Mouse (Mus musculus) c-Kit-positive CD71-negative TER-119-negative erythroid progenitor cells, embryonic 14.5 days (primary cell): ENCODE data around the gene Olfr223.
"Not testable (repeated sequence)": the region's sequence is repeated elsewhere in the genome, so short reads cannot be mapped to it uniquely, and the experiment has no call there.

ENCODE experiments used
- DNase-seq: peaks from one replicate; pipeline ENCODE4 v3.0.0-alpha.2; 2013; ENCODE audit warnings: low read depth

Olfr223 gene

GRCm38 (mm10) chr11:59596950-59597349, 3.9 kb upstream of the Olfr223 start:
- no peak for DNase-seq

- no peak for DNase-seq
Measured at GRCm38 (mm10) chr11:59596091-59596490, 3.0 kb upstream of the Olfr223 start.

- DNase-seq, result no peak
Measured at GRCm38 (mm10) chr11:59589496-59589895, 3.6 kb downstream of the Olfr223 start.

- DNase-seq, result peak; percentile 28
Measured at GRCm38 (mm10) chr11:59584539-59584938, 8.6 kb downstream of the Olfr223 start.

- DNase-seq, result not testable (repeated sequence)
Measured at GRCm38 (mm10) chr11:59576135-59576534, 17.0 kb downstream of the Olfr223 start, which contains the start of gene Olfr222. Gene Olfr222, minus strand, starts transcription at chr11:59576235.

- no peak for DNase-seq
Measured at GRCm38 (mm10) chr11:59575726-59576125, 17.4 kb downstream of the Olfr223 start.

- peak; percentile 20 for DNase-seq
Measured at GRCm38 (mm10) chr11:59569306-59569705, 23.8 kb downstream of the Olfr223 start.

- DNase-seq, result no peak
Measured at GRCm38 (mm10) chr11:59562837-59563236, 30.3 kb downstream of the Olfr223 start.

- no peak for DNase-seq
Measured at GRCm38 (mm10) chr11:59562336-59562735, 30.8 kb downstream of the Olfr223 start.

GRCm38 (mm10) chr11:59560906-59561305, 32.2 kb downstream of the Olfr223 start:
- no peak for DNase-seq

GRCm38 (mm10) chr11:59554535-59554934, 38.6 kb downstream of the Olfr223 start:
- DNase-seq, result no peak

GRCm38 (mm10) chr11:59554127-59554526, 39.0 kb downstream of the Olfr223 start:
- DNase-seq, result no peak

- DNase-seq, result no peak
Measured at GRCm38 (mm10) chr11:59544005-59544404, 49.1 kb downstream of the Olfr223 start.

GRCm38 (mm10) chr11:59543376-59543775, 49.7 kb downstream of the Olfr223 start:
- no peak for DNase-seq

GRCm38 (mm10) chr11:59542442-59542841, 50.6 kb downstream of the Olfr223 start:
- no peak for DNase-seq

- no peak for DNase-seq
Measured at GRCm38 (mm10) chr11:59541324-59541723, 51.8 kb downstream of the Olfr223 start, which contains the start of gene Nlrp3. Gene Nlrp3, plus strand, starts transcription at chr11:59541568.

- no peak for DNase-seq
Measured at GRCm38 (mm10) chr11:59540123-59540522, 53.0 kb downstream of the Olfr223 start.
